Mouse (Mus musculus): ENCODE data around the gene 4932415D10Rik. TPM values are rescaled to one million over a fixed set of nuclear protein-coding genes. Genes with fewer than 3 reads are reported as not detected.

The 4932415D10Rik gene
- polyA plus RNA-seq (2012; rRNA removed; ENCODE audit: low replicate concordance), result not detected in 2 replicates

DNA sequence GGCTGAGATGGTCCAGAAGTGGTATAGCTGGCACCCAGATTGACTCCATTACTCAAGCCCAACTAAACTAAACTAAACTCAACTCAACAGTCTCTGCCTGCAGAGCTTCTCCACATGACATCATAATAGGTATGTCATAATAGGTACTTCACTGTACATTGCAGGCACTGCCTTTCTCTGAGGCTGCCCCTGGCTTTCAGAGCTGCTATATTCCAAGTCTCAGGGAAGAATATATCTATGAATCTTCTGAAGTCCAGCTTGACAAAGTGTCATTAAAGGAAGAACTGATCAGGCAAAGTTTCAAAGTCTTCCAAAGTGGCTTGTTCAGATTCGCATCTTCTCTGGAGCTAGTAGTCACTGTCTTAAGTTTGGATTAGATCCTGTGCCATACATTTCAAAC lies at the start of gene 4932415D10Rik:
TSS of gene 4932415D10Rik (minus strand) at position 101 of the 400 bp plus-strand sequence.

DNA sequence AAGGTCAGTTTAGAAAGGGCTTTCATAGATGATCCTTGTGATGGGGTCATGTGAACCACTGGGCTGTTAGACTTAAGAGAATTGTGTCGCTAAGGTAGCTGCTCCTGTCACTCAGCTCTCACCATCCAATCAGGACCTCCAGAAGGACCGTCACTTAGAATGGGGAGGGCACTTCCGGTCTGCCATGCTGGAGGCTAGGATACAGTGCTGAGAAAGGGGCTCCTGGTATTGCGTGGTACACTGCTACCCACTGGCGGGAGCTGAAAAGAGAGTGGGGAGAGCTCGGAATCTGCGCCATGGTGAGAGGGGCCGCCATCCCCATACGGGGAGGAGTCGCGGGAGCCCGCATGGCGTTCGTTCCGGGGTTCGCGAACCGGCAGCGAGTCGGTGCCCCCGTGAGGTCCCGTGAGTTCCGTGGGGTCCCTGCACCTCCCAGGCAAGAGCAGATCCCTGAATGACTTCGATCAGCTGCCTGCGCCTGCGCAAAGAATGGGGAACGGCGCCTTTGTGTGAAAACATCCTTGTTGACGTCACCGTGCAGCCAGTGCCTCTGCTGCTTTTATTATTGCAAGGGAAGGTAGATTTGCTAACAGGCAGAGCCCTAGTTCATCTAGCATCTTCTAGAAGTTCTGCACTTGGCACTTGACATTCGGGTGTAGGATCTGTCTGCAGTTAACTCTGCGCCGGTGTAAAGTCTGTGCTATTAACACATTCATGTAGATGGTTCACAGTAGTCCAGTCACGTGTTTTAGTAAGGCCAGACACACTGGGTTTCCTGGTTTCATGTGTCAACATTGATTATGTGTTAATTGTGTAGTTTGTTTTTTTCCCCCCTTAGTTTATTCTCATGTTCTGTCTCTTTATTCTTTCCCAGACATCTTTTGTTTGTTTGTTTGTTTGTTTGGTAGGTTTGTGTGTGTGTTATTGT lies 38.0 kb upstream of the 4932415D10Rik start, which contains the start of gene Gm4924:
TSS of gene Gm4924 (plus strand) at position 173 of the 928 bp plus-strand sequence.

DNA sequence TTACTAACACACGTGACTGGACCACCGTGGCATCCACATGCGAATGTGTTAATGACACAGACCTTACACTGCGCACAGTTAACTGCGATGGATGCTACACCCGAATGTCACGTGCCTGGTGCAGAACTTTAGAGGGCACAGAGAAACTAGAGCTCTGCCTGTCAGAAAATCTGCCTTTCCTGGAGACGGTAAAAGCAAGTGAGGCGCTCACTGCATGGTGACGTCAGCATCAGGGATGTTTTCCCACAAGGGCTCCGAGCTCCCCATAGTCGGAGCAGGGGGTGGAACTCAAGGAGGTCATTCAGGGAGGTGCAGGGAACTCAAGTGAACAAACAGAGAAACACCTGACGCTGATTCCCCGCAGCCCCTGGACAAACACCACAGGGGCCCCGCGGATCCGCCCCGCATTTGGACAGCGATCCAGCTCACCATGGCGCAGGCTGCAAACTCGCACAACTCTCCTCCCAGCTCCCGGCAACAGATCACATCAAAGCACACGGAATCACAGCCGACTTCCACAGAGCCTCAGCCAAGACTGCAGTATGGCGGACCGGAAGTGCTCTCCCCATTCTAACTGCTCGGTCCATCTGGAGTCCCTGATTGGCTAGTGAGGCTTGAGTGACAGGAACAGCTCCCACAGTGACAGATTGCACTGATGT lies 75.5 kb downstream of the 4932415D10Rik start, which contains the start of gene Zfp938:
TSS of gene Zfp938 (minus strand) at position 539 of the 659 bp plus-strand sequence.

Other genes starting within 250 kb of the 4932415D10Rik start
- gene BC024063, start 233.2 kb downstream of the 4932415D10Rik start, polyA plus RNA-seq (2012; rRNA removed; ENCODE audit: low replicate concordance), result not detected in 2 replicates
- gene AU041133, start 188.6 kb downstream of the 4932415D10Rik start, polyA plus RNA-seq (2012; rRNA removed; ENCODE audit: low replicate concordance), result 0.05 TPM in 2 replicates
- 0.19 TPM in 1 of 2 replicates, not detected in the other for gene Zfp938, start 75.3 kb downstream of the 4932415D10Rik start, polyA plus RNA-seq (2012; rRNA removed; ENCODE audit: low replicate concordance)
- 0.15 TPM in 1 of 2 replicates, not detected in the other for gene Gm4924, start 37.7 kb upstream of the 4932415D10Rik start, polyA plus RNA-seq (2012; rRNA removed; ENCODE audit: low replicate concordance)
- not detected in 2 replicates for gene Gm1553, start 176.0 kb upstream of the 4932415D10Rik start, polyA plus RNA-seq (2012; rRNA removed; ENCODE audit: low replicate concordance)

Measured in duodenum, adult 2 months (tissue).